Mouse (Mus musculus): ENCODE results near the gene Fcrl5.
"Not testable (repeated sequence)": the region's sequence is repeated elsewhere in the genome, so short reads cannot be mapped to it uniquely, and the experiment has no call there.

Gene Fcrl5

GRCm38 (mm10) chr3:87435479-87435878, at the start of gene Fcrl5:
Gene Fcrl5, plus strand, starts transcription at chr3:87435773.
- DNase-seq (ENCODE audit: low read depth): no peak

GRCm38 (mm10) chr3:87390935-87391334, 44.6 kb upstream of the Fcrl5 start:
- no peak for DNase-seq (ENCODE audit: low read depth)

GRCm38 (mm10) chr3:87398809-87399208, 36.8 kb upstream of the Fcrl5 start:
- no peak for DNase-seq (ENCODE audit: low read depth)

DNA sequence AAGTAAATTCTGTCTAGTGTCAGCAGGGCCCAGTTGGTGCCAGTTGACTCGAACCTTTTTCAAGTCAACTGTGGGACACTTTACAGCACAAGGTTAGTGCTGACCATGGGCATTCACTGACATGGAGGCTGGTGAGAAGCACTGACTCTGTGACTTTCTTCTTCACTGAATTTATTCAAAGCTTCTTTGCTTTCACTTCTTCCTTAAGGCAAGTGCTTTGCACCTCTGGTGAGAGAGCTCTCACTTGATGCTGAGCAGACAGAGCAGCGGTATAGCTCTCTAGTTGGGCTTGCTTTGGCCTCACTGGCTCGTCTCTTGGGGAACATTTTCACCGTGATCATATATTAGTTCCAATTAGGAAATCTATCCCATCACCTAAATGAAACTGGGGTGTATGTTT, 35.7 kb upstream of the Fcrl5 start:
- no peak for DNase-seq (ENCODE audit: low read depth)

- peak; percentile 22 for DNase-seq (ENCODE audit: low read depth)
These were observed 34.3 kb upstream of the Fcrl5 start for GRCm38 (mm10) chr3:87401321-87401720.

GRCm38 (mm10) chr3:87408171-87408570, 27.4 kb upstream of the Fcrl5 start:
- DNase-seq (ENCODE audit: low read depth): peak; percentile 63

GRCm38 (mm10) chr3:87409196-87409935, 26.2 kb upstream of the Fcrl5 start:
- no peak for DNase-seq (ENCODE audit: low read depth)

DNA sequence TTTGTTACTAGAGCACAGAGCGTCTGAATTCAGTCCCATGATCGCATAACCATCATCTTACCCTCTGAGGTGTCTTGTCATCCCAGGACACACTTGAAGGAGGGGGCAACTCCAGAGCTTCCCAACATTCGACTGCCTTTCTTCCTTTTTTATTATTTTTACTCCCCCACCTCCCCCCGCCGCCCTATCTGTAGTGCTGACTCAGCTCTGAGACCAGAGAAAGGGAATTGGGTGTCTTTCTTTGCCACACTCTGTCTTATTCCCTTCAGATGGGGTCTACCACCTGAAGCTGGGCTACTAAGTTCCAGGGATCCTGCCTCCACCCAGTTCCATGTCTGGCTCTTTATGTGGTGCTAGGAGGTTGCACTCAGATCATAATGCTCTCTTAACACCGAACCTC, 25.0 kb upstream of the Fcrl5 start:
- no peak for DNase-seq (ENCODE audit: low read depth)

DNA sequence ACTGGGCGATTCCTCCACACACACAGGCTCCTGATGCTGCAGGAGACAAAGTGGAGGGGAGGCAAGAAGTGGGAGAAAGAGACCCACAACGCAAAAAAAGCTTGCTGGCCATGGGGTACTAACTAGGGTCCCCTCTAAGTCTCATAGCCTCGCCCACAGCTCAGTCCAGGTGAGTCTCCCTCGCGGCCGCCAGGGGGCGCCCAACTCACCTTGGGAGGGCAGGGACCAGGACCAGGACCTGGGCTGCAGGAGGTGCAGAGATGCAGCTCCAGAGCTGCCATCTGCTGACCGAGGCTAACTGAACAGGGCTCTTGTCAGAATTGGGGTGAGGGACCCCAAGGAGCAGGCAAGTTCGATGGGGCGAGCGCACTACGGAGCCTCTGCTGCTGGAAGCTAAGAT, 24.4 kb upstream of the Fcrl5 start:
- DNase-seq (ENCODE audit: low read depth): peak; percentile 13

- DNase-seq (ENCODE audit: low read depth): no peak
These were observed 14.9 kb upstream of the Fcrl5 start for GRCm38 (mm10) chr3:87420645-87421044.

GRCm38 (mm10) chr3:87422386-87422910, 13.1 kb upstream of the Fcrl5 start:
- no peak for DNase-seq (ENCODE audit: low read depth)

GRCm38 (mm10) chr3:87440586-87440985, 5.0 kb downstream of the Fcrl5 start:
- DNase-seq (ENCODE audit: low read depth): no peak

GRCm38 (mm10) chr3:87443968-87444367, 8.4 kb downstream of the Fcrl5 start:
- no peak for DNase-seq (ENCODE audit: low read depth)

- no peak for DNase-seq (ENCODE audit: low read depth)
These were observed 29.9 kb downstream of the Fcrl5 start for GRCm38 (mm10) chr3:87465454-87465853.

DNA sequence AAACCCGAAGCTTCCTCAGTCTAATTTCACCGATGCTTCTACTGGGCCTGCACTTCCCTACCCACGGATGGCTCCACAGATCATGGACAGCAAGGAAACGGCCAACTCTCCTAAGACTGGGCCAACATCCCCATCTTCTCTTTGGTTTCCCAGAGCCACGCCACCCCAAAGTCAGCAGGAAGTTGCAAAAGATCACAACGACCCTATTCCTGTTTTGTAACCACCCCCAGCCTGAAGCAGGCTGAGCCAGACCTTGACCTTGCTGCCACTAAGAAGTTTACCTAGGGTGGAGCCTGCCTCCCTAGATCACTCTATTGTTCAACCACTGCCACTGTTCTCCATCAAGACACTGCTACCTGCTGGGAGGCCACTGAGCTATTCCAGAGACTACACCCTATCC, 31.4 kb downstream of the Fcrl5 start:
- no peak for DNase-seq (ENCODE audit: low read depth)

DNA sequence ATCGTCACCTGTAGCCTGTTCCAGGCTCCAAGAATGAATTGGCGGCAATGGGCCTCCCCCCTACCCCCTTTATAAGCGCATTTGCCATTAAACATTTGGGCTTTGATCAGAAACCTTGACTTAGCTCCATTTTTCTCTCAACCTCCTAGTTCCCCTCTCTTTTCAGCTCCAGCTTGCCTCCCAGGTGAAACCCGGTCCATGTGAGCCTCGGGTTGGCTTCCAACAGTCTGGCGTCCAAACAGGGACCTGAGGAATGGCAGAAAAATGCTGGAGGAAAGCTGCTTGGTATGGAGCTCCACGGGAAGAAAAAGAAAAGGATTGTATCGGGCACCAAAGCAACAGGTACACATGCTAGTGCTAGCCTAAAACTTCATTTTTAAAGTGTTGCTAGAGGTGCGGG, 31.8 kb downstream of the Fcrl5 start:
- no peak for DNase-seq (ENCODE audit: low read depth)

GRCm38 (mm10) chr3:87477948-87478347, 42.4 kb downstream of the Fcrl5 start:
- not testable (repeated sequence) for DNase-seq (ENCODE audit: low read depth)

DNA sequence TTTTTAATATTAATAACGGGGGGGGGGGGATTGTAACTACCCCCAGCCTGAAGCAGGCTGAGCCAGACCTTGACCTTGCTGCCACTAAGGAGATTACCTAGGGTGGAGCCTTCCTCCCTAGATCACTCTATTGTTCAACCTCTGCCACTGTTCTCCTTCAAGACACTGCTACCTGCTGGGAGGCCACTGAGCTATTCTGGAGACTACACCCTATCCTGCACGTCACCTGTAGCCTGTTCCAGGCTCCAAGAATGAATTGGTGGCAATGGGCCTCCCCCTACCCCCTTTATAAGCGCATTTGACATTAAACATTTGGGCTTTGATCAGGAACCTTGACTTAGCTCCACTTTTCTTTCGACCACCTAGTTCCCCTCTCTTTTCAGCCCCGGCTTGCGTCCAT, 43.0 kb downstream of the Fcrl5 start:
- not testable (repeated sequence) for DNase-seq (ENCODE audit: low read depth)

DNA sequence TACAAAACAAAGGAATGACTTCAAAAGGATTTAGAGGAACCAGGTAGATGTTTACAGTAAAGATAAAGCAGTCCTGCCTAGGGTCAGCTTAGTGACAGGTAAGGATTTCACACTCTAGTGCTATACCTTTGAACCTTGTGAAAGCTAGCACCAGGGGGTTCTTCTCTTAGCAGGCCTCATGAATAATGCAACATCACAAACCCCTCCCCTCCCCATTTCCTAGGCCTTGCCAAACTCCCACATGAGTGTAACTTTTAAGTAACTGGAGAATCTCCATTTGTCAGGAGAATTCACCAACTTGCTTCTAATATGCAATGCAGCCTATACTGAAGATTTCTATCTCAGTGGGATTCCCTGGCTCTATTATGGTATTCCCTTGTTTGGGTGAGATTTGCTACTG, 43.7 kb downstream of the Fcrl5 start:
- DNase-seq (ENCODE audit: low read depth): not testable (repeated sequence)

DNA sequence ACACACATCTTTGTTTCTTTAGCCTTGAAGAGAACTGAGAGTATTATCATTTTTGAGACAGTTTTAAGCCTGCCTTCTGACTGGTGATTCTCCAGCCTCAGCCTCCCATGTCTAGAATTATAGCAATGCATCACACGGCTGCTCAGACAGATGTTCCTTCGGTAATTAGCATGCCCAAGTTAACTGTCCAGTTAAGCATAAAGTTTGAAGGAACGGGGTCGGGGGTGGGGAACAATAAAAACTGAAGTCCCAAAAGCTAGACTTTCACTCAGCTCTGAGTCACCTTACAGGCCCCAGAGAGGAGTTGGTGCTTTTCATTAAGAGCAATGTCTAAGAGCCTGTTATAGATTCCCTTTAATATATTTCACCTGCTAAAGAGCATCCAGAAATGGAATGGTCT, 51.8 kb downstream of the Fcrl5 start:
- no peak for DNase-seq (ENCODE audit: low read depth)

DNA sequence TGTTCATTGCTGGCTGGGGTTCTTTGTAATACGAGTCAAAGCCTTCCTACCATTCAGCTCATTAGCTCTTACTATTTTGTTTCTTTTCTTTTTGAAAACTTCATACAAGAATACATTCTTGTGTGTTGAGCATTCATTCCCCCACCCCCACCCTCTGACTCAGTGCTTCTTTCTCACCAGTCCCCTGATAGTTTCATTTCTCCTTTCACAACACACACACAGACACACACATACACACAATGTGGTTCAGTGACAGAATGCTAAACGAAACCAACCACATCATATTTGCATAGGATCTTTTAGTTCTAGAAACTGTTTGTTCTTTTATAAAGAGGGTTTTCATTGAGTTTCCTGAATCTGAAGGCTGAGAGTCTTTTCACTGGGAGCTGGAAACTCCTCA, 52.3 kb downstream of the Fcrl5 start:
- DNase-seq (ENCODE audit: low read depth): no peak

- DNase-seq (ENCODE audit: low read depth): no peak
These were observed 62.7 kb downstream of the Fcrl5 start for GRCm38 (mm10) chr3:87498266-87498665.

GRCm38 (mm10) chr3:87499072-87499471, 63.5 kb downstream of the Fcrl5 start:
- DNase-seq (ENCODE audit: low read depth): peak; percentile 67
